Mouse (Mus musculus) megakaryocyte, embryonic 14.5 days (primary cell): ENCODE data around the gene Chl1.

Source experiments
- FLI1 ChIP-seq: IDR thresholded peaks from 2 replicates; pipeline ENCODE4 v1.6.1; 2012; ENCODE audit warnings: low read length, inconsistent platforms, mixed read lengths
- GATA1 ChIP-seq: IDR thresholded peaks from 3 replicates; pipeline ENCODE4 v1.6.1; 2012; ENCODE audit warnings: mixed read lengths, low read length, inconsistent platforms, borderline replicate concordance

DNA sequence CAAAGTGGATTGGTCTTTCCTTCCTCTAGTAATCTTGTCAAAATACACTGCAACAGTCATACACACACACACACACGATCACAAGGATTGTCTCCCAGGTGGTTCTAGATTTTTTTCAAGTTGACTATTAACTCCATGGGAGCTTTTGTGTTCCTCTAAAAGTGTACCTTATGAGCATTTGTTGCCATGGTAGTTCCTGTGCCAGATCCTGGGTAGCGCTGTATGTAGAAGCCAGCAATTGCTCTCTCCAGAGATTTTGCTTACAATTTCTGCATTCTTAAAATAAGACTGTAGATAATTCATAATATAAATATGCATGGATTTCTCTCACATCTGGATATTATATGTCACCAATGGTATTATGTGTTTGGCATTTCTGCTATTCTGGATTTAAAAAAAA lies 9.2 kb downstream of the Chl1 start:
- TF ChIP-seq GATA1: no peak
- no peak for TF ChIP-seq FLI1
